Mouse (Mus musculus): ENCODE data around the gene Hnrnpr.

GRCm38 (mm10) chr4:136317667-136318066 is 6.9 kb downstream of the Hnrnpr start:
- TF ChIP-seq ZNF384 (IDR thresholded peaks at IDR 0.05; ENCODE audit: low read depth, low read length): no peak
- TF ChIP-seq MAFK (IDR thresholded peaks at IDR 0.05; ENCODE audit: insufficient read depth, low read depth, low read length): no peak; the same call in 1 of the 2 replicates
- peak; percentile 53 for TF ChIP-seq CHD2 (IDR thresholded peaks at IDR 0.05; ENCODE audit: low read depth, low read length)
- no peak for TF ChIP-seq HCFC1 (IDR thresholded peaks at IDR 0.05; ENCODE audit: borderline replicate concordance, insufficient read depth, low read length)
- TF ChIP-seq ZC3H11A (IDR thresholded peaks at IDR 0.05; ENCODE audit: borderline replicate concordance, low read depth, low read length): no peak
